Mouse (Mus musculus) spleen, adult 2 months (tissue): ENCODE results near the gene Arhgap25. TPM values are rescaled to one million over a fixed set of nuclear protein-coding genes. Genes with fewer than 3 reads are reported as not detected.
"Not testable (repeated sequence)": the region's sequence is repeated elsewhere in the genome, so short reads cannot be mapped to it uniquely, and the experiment has no call there.

Experiments used
- DNase-seq, 2 experiments: peaks; one replicate each; pipeline versions ENCODE4 v3.0.0 to v3.0.0-alpha.2; 2012 to 2021; ENCODE audit warnings: low spot score in 2 of 2, low read depth in 1 of 2
- H3K27ac ChIP-seq: fragments of 200-500 bp; 2 replicates; pipeline ENCODE4 v1.5.1; 2012; ENCODE audit warnings: low read length, inconsistent platforms; ENCODE audit not compliant: insufficient read depth
- H3K27me3 ChIP-seq: fragments of 200-500 bp; 2 replicates; pipeline ENCODE4 v1.6.1; 2012; ENCODE audit warnings: mild to moderate bottlenecking, moderate library complexity, low read length, inconsistent platforms; ENCODE audit not compliant: control insufficient read depth, insufficient read depth
- H3K36me3 ChIP-seq: fragments of 200-500 bp; 2 replicates; pipeline ENCODE4 v1.6.1; 2012; ENCODE audit warnings: mild to moderate bottlenecking, low read length, inconsistent platforms; ENCODE audit not compliant: control insufficient read depth, insufficient read depth
- H3K4me1 ChIP-seq: fragments of 200-500 bp; 2 replicates; pipeline ENCODE4 v1.6.1; 2011; ENCODE audit warnings: inconsistent platforms; ENCODE audit not compliant: control insufficient read depth, insufficient read depth, insufficient read length
- H3K4me3 ChIP-seq: fragments of 200-500 bp; 2 replicates; pipeline ENCODE4 v1.5.1; 2011; ENCODE audit warnings: mild to moderate bottlenecking, inconsistent platforms; ENCODE audit not compliant: insufficient read depth, insufficient read length; ENCODE audit errors: extremely low read depth
- CTCF ChIP-seq: fragments of 200-500 bp; IDR thresholded peaks from 2 replicates; pipeline ENCODE4 v1.5.1; 2011; ENCODE audit warnings: mild to moderate bottlenecking, inconsistent platforms; ENCODE audit not compliant: insufficient read depth, insufficient read length, insufficient replicate concordance; ENCODE audit errors: extremely low read depth
- POLR2A ChIP-seq: fragments of 200-500 bp; IDR thresholded peaks from 2 replicates; pipeline ENCODE4 v1.6.1; 2011; ENCODE audit warnings: low read depth, low read length, inconsistent platforms
- WGBS: fragments of 180-500 bp; shearing (Covaris S2); methylation state at CpG from one replicate; pipeline ENCODE4 v1.1.7; 2018; 5-methylcytosine and 5-hydroxymethylcytosine counted together
- polyA plus RNA-seq: library from polyadenylated mRNA; depleted of rRNA; stranded (reverse); fragments of >200 nt; gene quantifications from 2 replicates; pipeline ENCODE4 v1.2.3, GENCODE M21; 2012

Arhgap25 gene
- polyA plus RNA-seq, 1 experiment: 17.3 TPM

GRCm38 (mm10) chr6:87483224-87483899 lies 49.7 kb downstream of the Arhgap25 start:
- WGBS: 94% methylated on average over 12 of the region's 12 CpGs
- H3K4me3 ChIP-seq: no peak overlapping the region
- no peak overlapping the region for H3K27ac ChIP-seq
- H3K36me3 ChIP-seq: peaks cover 47% of the 10 kb centered on the region
- H3K4me1 ChIP-seq: no peaks in the 10 kb centered on the region
- TF ChIP-seq CTCF (no peak), POLR2A (no peak)
- no peak for DNase-seq
- H3K27me3 ChIP-seq: no peaks in the 10 kb centered on the region

- Histone ChIP-seq H3K27ac (no peak overlapping the region), H3K4me1 (no peaks in the 10 kb centered on the region), H3K36me3 (peaks cover 56% of the 10 kb centered on the region), H3K4me3 (no peak overlapping the region), H3K27me3 (no peaks in the 10 kb centered on the region)
- no peak for TF ChIP-seq POLR2A
- TF ChIP-seq CTCF: no peak
- DNase-seq: no peak
- WGBS: 68% methylated on average over 5 of the region's 5 CpGs
Observed at GRCm38 (mm10) chr6:87479291-87479999, 53.6 kb downstream of the Arhgap25 start.

- TF ChIP-seq POLR2A: no peak
- TF ChIP-seq CTCF: no peak
- 80% methylated on average over 4 of the region's 4 CpGs for WGBS
- no peak for DNase-seq
- Histone ChIP-seq H3K36me3 (peaks cover 55% of the 10 kb centered on the region), H3K27ac (no peak overlapping the region), H3K27me3 (no peaks in the 10 kb centered on the region), H3K4me1 (no peaks in the 10 kb centered on the region), H3K4me3 (no peak overlapping the region)
Observed at GRCm38 (mm10) chr6:87478847-87479246, 54.2 kb downstream of the Arhgap25 start.

- Histone ChIP-seq H3K4me3 (no peak overlapping the region), H3K36me3 (peaks cover 61% of the 10 kb centered on the region), H3K4me1 (no peaks in the 10 kb centered on the region), H3K27me3 (no peaks in the 10 kb centered on the region), H3K27ac (no peak overlapping the region)
- TF ChIP-seq POLR2A (no peak), CTCF (no peak)
- no peak for DNase-seq
- 90% methylated on average over 5 of the region's 5 CpGs for WGBS
Observed at GRCm38 (mm10) chr6:87475223-87475622, 57.8 kb downstream of the Arhgap25 start.

GRCm38 (mm10) chr6:87470098-87470497 lies 63.0 kb downstream of the Arhgap25 start:
- WGBS: 98% methylated on average over 12 of the region's 12 CpGs
- not testable (repeated sequence) for H3K27me3 ChIP-seq, DNase-seq, H3K27ac ChIP-seq, H3K4me1 ChIP-seq, H3K4me3 ChIP-seq
- H3K36me3 ChIP-seq: peaks cover 62% of the 10 kb centered on the region

GRCm38 (mm10) chr6:87468372-87468771 lies 64.7 kb downstream of the Arhgap25 start:
- Histone ChIP-seq H3K36me3 (peaks cover 70% of the 10 kb centered on the region), H3K4me1 (no peaks in the 10 kb centered on the region), H3K27me3 (no peaks in the 10 kb centered on the region), H3K4me3 (no peak overlapping the region), H3K27ac (no peak overlapping the region)
- TF ChIP-seq CTCF (no peak), POLR2A (no peak)
- no peak for DNase-seq
- 88% methylated on average over 10 of the region's 10 CpGs for WGBS

GRCm38 (mm10) chr6:87467373-87467772 lies 65.7 kb downstream of the Arhgap25 start:
- no peaks in the 10 kb centered on the region for H3K27me3 ChIP-seq
- H3K4me3 ChIP-seq: no peak overlapping the region
- H3K4me1 ChIP-seq: no peaks in the 10 kb centered on the region
- H3K36me3 ChIP-seq: peaks cover 74% of the 10 kb centered on the region
- no peak for DNase-seq
- no peak for TF ChIP-seq POLR2A
- TF ChIP-seq CTCF: no peak
- WGBS: 100% methylated on average over 1 of the region's 1 CpGs
- H3K27ac ChIP-seq: no peak overlapping the region
